Mouse (Mus musculus) liver, embryonic 14.5 days (tissue): Measurements from ENCODE around the gene Fscn3.

Experiments
- CTCF ChIP-seq: IDR thresholded peaks from 2 replicates; pipeline ENCODE4 v1.5.1; 2016; ENCODE audit warnings: antibody characterized with exemption, low read depth, control low read depth
- EP300 ChIP-seq: IDR thresholded peaks from 2 replicates; pipeline ENCODE4 v1.6.1; 2016; ENCODE audit warnings: antibody characterized with exemption, low read depth

DNA sequence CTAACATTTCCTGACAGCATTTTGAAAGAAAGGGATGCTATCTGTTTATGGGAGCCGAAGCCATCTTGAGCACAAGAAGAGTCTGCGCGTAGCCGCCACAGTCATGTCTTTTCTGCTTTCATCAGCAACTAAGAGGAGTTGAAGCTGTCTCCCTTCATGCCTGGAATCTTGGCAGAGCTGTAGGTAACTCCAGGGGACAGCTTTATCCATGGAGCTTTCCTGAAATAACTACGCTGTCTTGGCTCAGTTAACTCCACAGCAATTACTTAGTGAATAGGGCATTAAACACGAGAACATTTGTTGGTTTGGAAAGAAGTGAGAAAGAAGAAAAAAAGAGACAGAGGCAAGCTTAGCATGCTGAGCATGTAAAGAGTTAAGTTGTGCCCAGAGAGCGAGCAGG lies 20.3 kb downstream of the Fscn3 start:
- TF ChIP-seq CTCF (no peak), EP300 (no peak)
